In genomic region chr5:149228700-149229618, GRCm38 (mm10) we compare ENCODE assay signal across 8 mouse cellular contexts. TPM values are rescaled to one million over a fixed set of nuclear protein-coding genes. Genes with fewer than 3 reads are reported as not detected.
DNase-seq lines count a peak whose midpoint lies in the region; ATAC-seq lines count a peak whose summit lies in the region.

No protein-coding gene starts in this region.

- H3K4me1 ChIP-seq in hindbrain, embryonic 16.5 days (ENCODE audit: control insufficient read depth, insufficient read depth, low read depth, low read length): peaks cover 6% of the 10 kb centered on the region

- peak; percentile 99 for ATAC-seq in hindbrain, embryonic 16.5 days

- no peaks in the 10 kb centered on the region for H3K79me2 ChIP-seq in macrophage (ENCODE audit: inconsistent target)

- WGBS in hindbrain, embryonic 16.5 days: 2% methylated on average over 55 of the region's 55 CpGs
- 3% methylated on average over 54 of the region's 55 CpGs for WGBS in macrophage (ENCODE audit: missing documents)

- H3K9me3 ChIP-seq in hindbrain, embryonic 16.5 days (ENCODE audit: control insufficient read depth, low read length): no peaks in the 10 kb centered on the region

- peak overlapping the region; percentile 82 for H3K27ac ChIP-seq in hindbrain, embryonic 16.5 days (ENCODE audit: low read depth, low read length)
- H3K27ac ChIP-seq in macrophage: peak overlapping the region; percentile 79

- H3K4me2 ChIP-seq in hindbrain, embryonic 16.5 days (ENCODE audit: low read length): peak overlapping the region; percentile 53

- peak overlapping the region; percentile 67 for H3K9ac ChIP-seq in hindbrain, embryonic 16.5 days (ENCODE audit: low read depth, low read length)

- peak; percentile 90 for DNase-seq in WW6 (ENCODE audit: low read depth, low spot score)
- DNase-seq in cerebellum, postnatal 4 days (ENCODE audit: low spot score in 2 of 2): peak; percentile 98
- peak; percentile 99 for DNase-seq in gastrocnemius, adult 18-20 months (ENCODE audit: low spot score)
- DNase-seq in left cerebral cortex, adult 18-20 months (ENCODE audit: low spot score in 2 of 2): peak; percentile 99
- peak; percentile 98 for DNase-seq in right cerebral cortex, adult 18-20 months
- peak; percentile 97 for DNase-seq in urinary bladder, postnatal 10 days (ENCODE audit: low spot score)

- no peaks in the 10 kb centered on the region for H3K27me3 ChIP-seq in hindbrain, embryonic 16.5 days (replicated peaks; ENCODE audit: control insufficient read depth, insufficient read depth, low read length)

- H3K4me3 ChIP-seq in hindbrain, embryonic 16.5 days (ENCODE audit: low read length): peak overlapping the region; percentile 50
- peak overlapping the region; percentile 50 for H3K4me3 ChIP-seq in macrophage (ENCODE audit: inconsistent target)

- no peaks in the 10 kb centered on the region for H3K36me3 ChIP-seq in hindbrain, embryonic 16.5 days (ENCODE audit: control insufficient read depth, insufficient read depth, low read length)
- H3K36me3 ChIP-seq in macrophage (ENCODE audit: inconsistent target): no peaks in the 10 kb centered on the region

RNA-seq across cellular contexts. Expression of gene Alox5ap, which starts 35.6 kb away (rescaled TPM):
- 1 to 10 TPM; 5.3 to 6.7 TPM for total RNA-seq in gastrocnemius, adult 18-20 months (2021)
- 10.1 and 13.3 TPM in 2 replicates for polyA plus RNA-seq in hindbrain, embryonic 16.5 days (2015; fragmentation: Nextera tagmentation; extraction: Ambion mirVana)
- total RNA-seq in left cerebral cortex, adult 18-20 months (2021): 1 to 10 TPM; 9.4 to 10.0 TPM
- 10 to 100 TPM in 16 of 26 experiments, 1 to 10 TPM in 10; 4.4 to 52.1 (median 15.2) TPM for total RNA-seq in macrophage (2018; cell fraction: chromatin; rRNA removed)
- 100 to 1,000 TPM; 333 to 529 (median 422) TPM for total RNA-seq in macrophage (2018; cell fraction: cytosol; rRNA removed)
- 100 to 1,000 TPM in 22 of 26 experiments, 10 to 100 TPM in 4; 44.0 to 323 (median 142) TPM for total RNA-seq in macrophage (2018; cell fraction: nucleus; rRNA removed)
- 206 to 517 TPM (median 414 TPM) in 3 replicates for polyA plus RNA-seq in macrophage (2018)

RNA-seq across cellular contexts. Expression of gene Hmgb1, which starts 44.7 kb away (rescaled TPM):
- total RNA-seq in gastrocnemius, adult 18-20 months (2021): 100 to 1,000 TPM; 100 to 119 TPM
- polyA plus RNA-seq in hindbrain, embryonic 16.5 days (2015; fragmentation: Nextera tagmentation; extraction: Ambion mirVana): 634 and 655 TPM in 2 replicates
- total RNA-seq in left cerebral cortex, adult 18-20 months (2021): 100 to 1,000 TPM; 128 to 136 TPM
- 100 to 1,000 TPM in 5 of 26 experiments, 10 to 100 TPM in 21; 13.6 to 133 (median 39.9) TPM for total RNA-seq in macrophage (2018; cell fraction: chromatin; rRNA removed)
- total RNA-seq in macrophage (2018; cell fraction: cytosol; rRNA removed): 100 to 1,000 TPM; 121 to 231 (median 151) TPM
- total RNA-seq in macrophage (2018; cell fraction: nucleus; rRNA removed): 100 to 1,000 TPM in 8 of 26 experiments, 10 to 100 TPM in 18; 30.3 to 192 (median 57.9) TPM
- polyA plus RNA-seq in macrophage (2018): 165 to 414 TPM (median 209 TPM) in 3 replicates

RNA-seq across cellular contexts. Expression of gene Uspl1, which starts 44.8 kb away (rescaled TPM):
- 10 to 100 TPM; 27.4 to 30.9 TPM for total RNA-seq in gastrocnemius, adult 18-20 months (2021)
- 48.4 and 52.0 TPM in 2 replicates for polyA plus RNA-seq in hindbrain, embryonic 16.5 days (2015; fragmentation: Nextera tagmentation; extraction: Ambion mirVana)
- 10 to 100 TPM; 42.5 to 42.6 TPM for total RNA-seq in left cerebral cortex, adult 18-20 months (2021)
- total RNA-seq in macrophage (2018; cell fraction: chromatin; rRNA removed): 100 to 1,000 TPM in 8 of 26 experiments, 10 to 100 TPM in 18; 23.4 to 127 (median 81.0) TPM
- total RNA-seq in macrophage (2018; cell fraction: cytosol; rRNA removed): 10 to 100 TPM in 21 of 26 experiments, 1 to 10 TPM in 5; 6.3 to 20.5 (median 13.7) TPM
- 10 to 100 TPM; 15.1 to 86.5 (median 45.1) TPM for total RNA-seq in macrophage (2018; cell fraction: nucleus; rRNA removed)
- polyA plus RNA-seq in macrophage (2018): 9.2 to 15.6 TPM (median 10.6 TPM) in 3 replicates

Comparison
In these comparisons a context has a peak if more than half of its experiments do, and no peak if none do; other contexts are left out.
1. Peak in every context shown above with its lines: DNase-seq, ATAC-seq, H3K4me3 ChIP-seq and H3K27ac ChIP-seq.